Mouse (Mus musculus) heart, postnatal 0 days (tissue): ENCODE data around the gene Nek11.

ENCODE experiments used
- CTCF ChIP-seq: IDR thresholded peaks from 2 replicates; pipeline ENCODE4 v1.5.1; 2016; ENCODE audit warnings: antibody characterized with exemption, control low read depth, low read depth
- EP300 ChIP-seq: IDR thresholded peaks from 2 replicates; pipeline ENCODE4 v1.6.1; 2016; ENCODE audit warnings: antibody characterized with exemption, low read depth

DNA sequence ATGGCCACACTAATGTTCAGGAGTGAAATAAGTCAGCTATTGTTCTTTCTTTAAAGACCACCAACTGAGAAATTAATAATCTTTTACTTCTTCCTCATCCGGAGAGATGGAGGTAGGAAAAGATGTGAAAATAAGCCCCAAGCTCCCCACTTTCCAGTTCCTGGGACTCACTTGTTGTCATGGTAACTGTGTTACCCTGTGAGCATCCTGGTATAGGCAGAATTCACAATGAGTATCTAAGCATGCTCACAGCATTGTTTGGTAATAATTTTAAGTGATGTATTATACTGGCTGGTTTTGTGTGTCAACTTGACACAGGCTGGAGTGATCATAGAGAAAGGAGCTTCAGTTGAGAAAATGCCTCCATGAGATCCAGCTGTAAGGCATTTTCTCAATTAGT, 195.0 kb downstream of the Nek11 start:
- no peak for TF ChIP-seq CTCF
- no peak for TF ChIP-seq EP300
